Mouse (Mus musculus) spleen, postnatal 14 days (tissue): ENCODE results near the gene Gm17581.
"Not testable (repeated sequence)": the region's sequence is repeated elsewhere in the genome, so short reads cannot be mapped to it uniquely, and the experiment has no call there.

Experiments used
- DNase-seq, 2 experiments: peaks; one replicate each; pipeline ENCODE4 v3.0.0; 2021 to 2022; ENCODE audit warnings: low spot score in 2 of 2

Gm17581 gene

GRCm38 (mm10) chr2:155735766-155736165 lies at the start of gene Gm17581:
Gene Gm17581 (minus strand): TSS chr2:155735866.
- not testable (repeated sequence) for DNase-seq

DNA sequence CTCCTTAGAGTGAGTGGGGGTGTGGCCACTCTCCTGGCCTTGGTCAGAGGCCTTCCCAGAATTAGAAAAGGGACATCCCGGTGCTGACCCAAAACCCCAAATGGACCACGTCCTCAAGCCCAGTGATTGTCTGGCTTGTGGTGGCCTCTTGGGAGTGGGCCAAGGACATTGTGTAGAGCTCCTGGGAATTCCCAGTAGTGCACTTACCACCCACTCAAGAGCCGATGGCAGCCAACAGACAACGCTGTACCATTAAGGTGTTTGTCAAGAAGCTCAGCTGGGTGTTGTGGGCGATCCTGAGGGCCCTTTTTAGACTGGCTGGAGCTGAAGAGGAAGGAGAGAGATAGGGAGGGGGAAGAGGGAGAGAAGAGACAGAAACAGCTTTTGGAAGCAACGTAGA lies 48.9 kb upstream of the Gm17581 start:
- no peak for DNase-seq

DNA sequence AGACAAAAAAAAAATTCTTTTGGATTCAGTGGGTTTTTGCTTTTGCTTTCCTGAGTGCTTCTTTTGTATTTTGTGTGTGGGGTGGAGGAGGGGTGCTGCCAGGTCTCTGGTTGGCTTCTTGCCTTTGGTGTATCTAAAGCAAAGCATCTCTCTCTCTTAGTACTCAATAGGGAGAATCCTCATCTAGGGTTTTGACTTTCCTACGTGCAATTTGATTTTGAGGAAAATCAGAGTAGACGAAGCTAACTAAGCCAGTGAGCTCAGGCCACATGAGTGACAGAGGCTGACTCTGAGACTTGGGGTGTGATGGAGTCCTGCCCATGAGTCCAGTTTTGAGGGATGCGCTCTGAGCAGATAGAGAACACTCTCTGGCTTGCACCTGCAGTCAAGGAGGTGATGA lies 43.8 kb upstream of the Gm17581 start:
- no peak for DNase-seq

DNA sequence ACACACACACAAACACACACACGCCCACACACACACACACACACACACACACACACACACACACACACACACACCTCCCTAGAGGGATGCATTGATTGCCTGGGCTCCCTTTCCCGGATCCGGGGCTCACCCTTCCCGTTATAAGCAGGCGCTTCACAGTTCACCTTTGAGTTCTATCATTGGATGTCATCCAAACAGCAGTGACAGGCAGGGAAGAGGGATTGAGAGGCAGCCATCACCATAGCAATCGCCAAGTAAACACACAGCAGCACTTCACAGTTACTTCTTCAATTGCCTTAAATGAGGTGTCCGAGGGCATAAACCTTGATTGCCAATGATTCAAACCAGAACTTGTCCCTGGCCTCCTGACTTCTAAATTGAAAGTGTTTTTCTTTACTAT lies 43.4 kb upstream of the Gm17581 start:
- DNase-seq: no peak

- DNase-seq: no peak
These were observed 42.3 kb upstream of the Gm17581 start for GRCm38 (mm10) chr2:155778004-155778403.

GRCm38 (mm10) chr2:155777688-155777985 lies 42.0 kb upstream of the Gm17581 start:
- no peak for DNase-seq

DNA sequence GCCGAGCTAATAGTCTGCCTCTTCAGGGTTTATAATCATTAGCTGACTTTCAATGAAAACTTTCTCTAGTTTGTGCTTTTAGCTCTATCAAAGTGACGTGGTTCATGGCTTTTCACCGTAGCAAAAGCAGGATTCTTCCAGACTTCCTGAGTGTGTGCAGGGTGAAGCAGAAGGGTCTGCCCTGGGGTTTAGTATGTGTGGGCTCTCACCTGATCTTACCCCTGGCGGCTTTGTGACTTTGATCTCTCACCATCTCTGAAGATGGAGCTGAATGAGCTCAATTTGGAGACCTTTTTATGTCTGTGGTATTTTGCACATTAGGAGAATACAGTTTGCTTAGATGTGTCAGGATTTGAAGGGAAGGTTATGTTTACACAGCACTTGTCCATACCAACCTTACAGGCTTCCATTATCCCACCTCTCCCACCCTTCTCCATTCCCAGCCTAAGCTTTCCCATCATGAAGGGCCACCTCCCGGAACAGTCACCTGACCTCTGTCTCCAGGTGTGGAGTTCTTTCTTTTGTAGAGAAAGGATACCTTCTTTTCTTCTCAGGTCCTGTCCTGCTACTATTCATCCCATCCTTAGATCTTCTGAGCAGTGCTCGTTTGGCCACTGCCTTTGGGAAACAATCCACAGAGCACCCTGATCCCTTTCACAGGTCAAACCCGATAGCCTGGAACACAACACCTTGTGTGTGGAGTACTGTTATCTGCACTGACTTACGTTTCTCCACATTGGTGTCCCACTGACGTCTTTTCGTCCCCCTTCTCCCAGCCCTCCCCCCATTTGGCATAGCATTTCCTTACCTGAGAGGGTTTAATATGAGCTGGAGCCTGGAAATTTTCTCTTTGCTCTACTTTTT lies 41.4 kb upstream of the Gm17581 start:
- DNase-seq: no peak

DNA sequence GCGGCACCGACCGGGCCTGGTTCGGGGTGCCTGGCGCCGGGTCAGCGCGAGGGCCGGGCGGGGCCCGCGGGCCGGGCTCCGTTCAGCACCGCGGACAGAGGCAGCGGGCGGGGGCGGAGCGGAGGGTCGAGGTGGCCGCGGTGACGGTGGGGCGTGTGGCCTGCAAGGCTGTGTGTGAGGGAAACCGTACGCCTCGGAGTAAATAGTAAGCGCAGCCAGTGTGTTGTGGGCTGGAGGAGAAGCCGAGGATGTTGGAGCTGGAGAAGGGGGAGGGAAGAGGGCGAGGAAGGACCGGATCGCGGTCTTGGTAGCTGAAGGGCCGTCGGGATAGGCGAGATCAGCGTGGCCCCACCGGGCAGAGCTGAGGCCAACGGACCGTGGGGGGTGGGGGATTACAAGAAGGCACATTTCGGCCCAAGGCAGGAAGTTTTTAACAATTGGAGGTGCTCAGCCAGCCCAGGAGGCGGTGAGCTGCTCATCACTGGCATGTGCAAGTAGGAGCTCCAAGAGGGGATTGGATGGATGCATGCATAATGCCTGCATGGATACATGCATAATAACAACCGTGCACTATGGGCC lies 40.1 kb upstream of the Gm17581 start:
- DNase-seq: peak in 1 of 2 experiments; percentile 31

DNA sequence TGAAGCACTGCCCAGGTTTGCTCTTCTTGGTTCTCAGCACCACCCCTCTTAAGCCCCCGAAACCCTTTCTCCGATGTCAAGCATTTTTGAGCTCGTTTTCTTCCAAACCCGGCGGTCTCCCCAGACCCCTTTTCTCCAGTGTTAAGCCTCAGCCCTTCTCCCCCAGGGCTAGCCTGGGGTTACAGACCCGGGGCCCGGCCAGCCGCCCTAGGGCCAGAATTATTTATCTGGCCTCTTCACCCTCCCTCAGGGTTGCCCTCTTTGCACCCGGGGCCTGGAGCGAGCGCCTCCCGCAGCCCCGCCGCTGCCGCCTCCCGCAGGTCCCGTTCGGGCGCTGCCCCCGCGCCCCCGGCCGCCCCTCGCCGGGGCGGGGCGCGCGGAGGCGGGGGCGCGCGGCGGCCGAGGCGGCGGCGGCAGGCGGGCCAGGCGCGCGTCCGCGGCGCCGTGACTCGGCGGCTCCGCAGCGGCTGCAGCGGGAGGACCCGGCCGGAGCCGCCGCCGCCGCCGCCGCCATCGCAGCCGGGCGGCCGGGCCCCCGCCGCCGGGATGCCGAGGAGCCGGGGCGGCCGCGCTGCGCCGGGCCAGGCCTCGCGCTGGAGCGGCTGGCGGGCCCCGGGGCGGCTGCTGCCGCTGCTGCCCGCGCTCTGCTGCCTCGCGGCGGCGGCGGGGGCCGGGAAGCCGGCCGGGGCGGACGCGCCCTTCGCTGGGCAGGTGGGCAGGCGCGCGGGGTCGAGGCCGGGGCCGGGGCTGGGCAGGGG lies 39.4 kb upstream of the Gm17581 start, which contains the start of gene Mmp24:
Mmp24 (plus strand) TSS at position 416 of the 758 bp plus-strand sequence.
- DNase-seq: no peak

DNA sequence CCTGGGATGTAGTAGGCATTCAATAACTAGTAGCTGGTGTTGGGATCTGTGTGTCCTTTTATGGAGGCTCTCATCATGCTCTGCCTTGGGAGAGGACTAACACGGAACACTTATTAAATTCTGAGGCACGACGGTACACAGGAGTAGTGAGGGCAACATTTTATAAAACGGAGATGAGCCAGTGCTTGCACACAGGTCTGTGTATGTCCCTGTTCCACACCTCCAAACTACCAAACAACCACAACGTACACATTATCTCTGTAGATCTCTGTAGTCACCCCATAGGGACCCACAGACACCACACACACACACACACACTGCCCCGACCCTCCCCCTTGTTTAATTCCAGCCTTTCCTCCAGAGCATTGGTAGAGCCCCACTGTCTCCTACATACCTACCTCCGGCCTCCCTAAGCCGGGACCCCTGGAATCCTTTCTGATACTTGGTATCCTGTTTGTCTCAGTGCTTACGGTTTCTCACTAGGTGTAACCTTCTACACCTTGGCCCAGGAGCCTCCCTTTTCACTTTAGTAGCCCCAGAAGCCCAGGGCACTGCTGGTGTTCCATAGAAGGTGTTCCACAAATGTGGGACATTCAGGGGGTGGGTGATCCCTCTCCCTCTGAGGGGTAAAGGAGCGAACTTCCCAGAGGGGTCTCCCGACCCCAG lies 38.7 kb upstream of the Gm17581 start:
- no peak for DNase-seq

- no peak for DNase-seq
These were observed 38.0 kb upstream of the Gm17581 start for GRCm38 (mm10) chr2:155773664-155774063.

DNA sequence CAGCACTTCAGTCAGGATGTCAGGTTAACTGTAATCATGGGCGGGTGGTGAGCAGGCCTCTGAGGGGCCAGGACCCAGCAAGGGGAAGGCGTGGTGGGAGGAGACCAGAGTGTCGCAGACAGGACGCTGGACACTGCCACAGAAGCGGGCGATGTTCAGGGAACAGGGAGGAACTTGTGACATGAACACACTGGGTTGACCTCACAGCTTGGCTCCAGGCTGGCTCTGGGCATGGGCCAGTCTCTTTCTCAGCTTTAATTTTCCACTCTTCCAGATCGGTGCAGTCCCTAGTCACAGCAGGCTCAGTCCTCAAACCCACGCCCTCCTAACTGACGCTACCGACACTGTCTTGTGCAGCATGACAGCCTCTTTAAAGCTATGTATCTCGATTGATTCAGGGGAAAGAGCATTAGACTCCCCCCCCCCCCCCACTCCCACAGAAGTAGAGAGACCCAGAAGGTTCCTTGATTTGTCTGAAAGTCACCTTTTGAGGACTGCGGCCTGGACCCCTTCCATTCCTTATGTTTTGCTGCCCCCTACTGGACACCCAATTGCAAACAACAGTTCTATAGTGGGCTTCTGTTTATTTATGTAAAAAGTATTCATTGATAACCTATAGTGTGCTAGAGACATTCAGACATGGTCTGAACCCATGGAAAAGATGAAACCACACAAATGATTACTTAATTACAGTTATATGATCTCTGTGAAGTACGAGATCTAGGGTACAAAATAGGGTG lies 29.2 kb upstream of the Gm17581 start:
- peak in 1 of 2 experiments; percentile 64 for DNase-seq

DNA sequence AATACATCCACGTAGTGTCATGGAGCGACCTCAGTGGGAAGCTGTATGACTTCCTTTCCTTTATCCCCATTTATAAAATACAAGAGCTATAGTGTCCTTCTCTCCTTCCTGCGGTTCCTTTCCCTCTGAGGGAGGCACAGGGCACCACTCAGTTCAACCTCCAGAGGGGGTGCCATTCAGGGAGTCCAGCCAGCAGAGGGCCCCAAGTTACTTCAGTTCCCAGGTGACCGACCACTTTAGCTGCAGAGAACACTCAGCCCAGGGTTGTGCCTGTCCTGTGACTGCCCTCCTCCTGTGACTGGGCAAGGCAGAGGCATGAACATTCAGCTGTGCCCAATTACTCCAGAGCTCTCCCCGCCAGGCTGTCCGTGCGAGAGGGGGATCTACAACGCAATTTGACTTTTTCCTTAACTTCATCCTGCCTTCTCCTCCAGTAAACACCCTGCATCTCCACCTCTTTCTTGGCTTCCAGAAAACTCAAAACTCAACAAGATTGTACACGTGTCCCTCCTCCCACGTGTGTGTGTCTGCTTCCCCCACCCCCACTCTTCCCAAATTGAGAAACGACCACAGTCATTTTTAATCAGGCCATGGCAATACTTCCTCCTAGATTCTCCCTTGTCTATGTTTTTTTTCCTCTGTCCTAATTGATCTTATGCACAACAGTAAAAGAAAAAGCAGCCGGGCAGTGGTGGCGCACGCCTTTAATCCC lies 21.3 kb upstream of the Gm17581 start:
- no peak for DNase-seq

- DNase-seq: peak in 1 of 2 experiments; percentile 35
These were observed 20.1 kb upstream of the Gm17581 start for GRCm38 (mm10) chr2:155755746-155756145.

GRCm38 (mm10) chr2:155751014-155751786 lies 15.5 kb upstream of the Gm17581 start, which contains the start of gene Procr:
Gene Procr (plus strand): TSS chr2:155751117.
- no peak for DNase-seq

- DNase-seq: no peak
These were observed 13.7 kb upstream of the Gm17581 start for GRCm38 (mm10) chr2:155749394-155749793.

- DNase-seq: no peak
These were observed 9.8 kb upstream of the Gm17581 start for GRCm38 (mm10) chr2:155745487-155745886.

DNA sequence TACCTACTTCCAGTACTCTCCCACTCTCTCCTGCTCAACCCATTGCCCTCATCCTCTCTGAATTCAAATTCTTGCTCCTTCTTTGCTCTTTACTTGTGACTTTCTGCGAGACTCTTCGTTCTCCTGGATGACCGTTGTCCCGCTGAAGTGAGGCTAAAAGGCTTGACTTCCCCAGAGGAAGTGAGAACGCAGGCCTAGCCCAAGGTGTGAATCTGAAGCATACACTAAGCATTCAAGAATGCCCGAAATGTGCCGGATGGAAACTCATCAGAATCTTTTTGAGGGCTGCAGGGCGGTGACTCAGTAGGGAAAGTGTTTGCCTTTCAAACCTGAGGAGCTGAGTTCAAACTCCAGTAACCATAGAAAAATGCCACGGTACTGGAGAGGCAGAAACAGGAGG lies 7.7 kb upstream of the Gm17581 start:
- DNase-seq: no peak

DNA sequence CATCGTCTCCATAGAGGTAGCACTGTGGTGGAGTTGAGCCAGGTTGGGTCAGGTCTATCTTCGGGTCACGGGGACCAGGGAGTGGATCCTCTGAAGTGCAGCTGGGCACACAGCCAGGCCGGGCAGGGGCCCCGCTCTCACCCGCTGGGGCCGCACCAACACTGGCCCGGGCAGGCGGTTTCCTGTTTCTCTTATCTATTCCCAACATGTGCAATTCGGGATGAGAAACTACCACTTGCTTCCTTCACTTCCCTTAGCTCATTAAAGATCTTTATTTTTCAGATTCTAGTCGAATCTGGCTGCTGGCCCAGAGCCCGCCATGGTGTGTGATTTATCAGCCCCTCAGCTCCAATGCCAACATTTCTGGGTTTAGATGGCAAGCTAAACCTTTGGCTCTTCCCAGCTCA lies 7.3 kb upstream of the Gm17581 start:
- no peak for DNase-seq

DNA sequence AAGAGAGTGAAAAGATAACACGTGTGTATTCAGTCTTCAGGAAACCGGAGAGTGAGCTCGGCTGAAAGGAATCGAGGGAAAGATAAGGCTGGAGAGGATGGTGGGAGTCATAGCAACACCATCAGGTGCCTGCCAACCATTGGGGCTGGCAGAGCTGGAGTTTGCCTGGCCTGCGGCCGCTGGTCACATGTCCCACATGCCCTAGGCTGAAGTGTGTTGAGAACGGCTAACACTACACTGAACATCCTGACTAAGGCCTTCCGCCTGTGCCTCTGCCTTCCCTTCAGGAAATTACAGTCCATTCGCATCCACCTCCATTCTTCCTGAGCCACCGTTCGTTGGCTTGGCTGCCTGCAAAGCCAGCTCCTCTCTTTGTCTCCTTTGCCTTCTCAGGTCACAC lies 6.5 kb upstream of the Gm17581 start:
- no peak for DNase-seq
